Mouse (Mus musculus): ENCODE results near the gene Strada.
"Not testable (repeated sequence)": the region's sequence is repeated elsewhere in the genome, so short reads cannot be mapped to it uniquely, and the experiment has no call there.

Gene Strada

GRCm38 (mm10) chr11:106155761-106156160 is 46.2 kb downstream of the Strada start:
- DNase-seq (ENCODE audit: low read depth) = peak; percentile 50

GRCm38 (mm10) chr11:106154770-106155169 is 47.2 kb downstream of the Strada start:
- peak; percentile 30 for DNase-seq (ENCODE audit: low read depth)

GRCm38 (mm10) chr11:106154091-106154490 is 47.9 kb downstream of the Strada start:
- no peak for DNase-seq (ENCODE audit: low read depth)

GRCm38 (mm10) chr11:106152132-106152531 is 49.8 kb downstream of the Strada start:
- peak; percentile 21 for DNase-seq (ENCODE audit: low read depth)

GRCm38 (mm10) chr11:106151219-106151618 is 50.7 kb downstream of the Strada start:
- no peak for DNase-seq (ENCODE audit: low read depth)

GRCm38 (mm10) chr11:106134580-106135528 is 67.1 kb downstream of the Strada start:
- peak; percentile 34 for DNase-seq (ENCODE audit: low read depth)

- no peak for DNase-seq (ENCODE audit: low read depth)
Observed at GRCm38 (mm10) chr11:106132516-106132915, 69.5 kb downstream of the Strada start.

- no peak for DNase-seq (ENCODE audit: low read depth)
Observed at GRCm38 (mm10) chr11:106129477-106129876, 72.5 kb downstream of the Strada start.

- not testable (repeated sequence) for DNase-seq (ENCODE audit: low read depth)
Observed at GRCm38 (mm10) chr11:106126727-106127373, 75.1 kb downstream of the Strada start.

- no peak for DNase-seq (ENCODE audit: low read depth)
Observed at GRCm38 (mm10) chr11:106125827-106126226, 76.1 kb downstream of the Strada start.

- DNase-seq (ENCODE audit: low read depth) = no peak
Observed at GRCm38 (mm10) chr11:106124784-106125183, 77.2 kb downstream of the Strada start.

GRCm38 (mm10) chr11:106122736-106123135 is 79.2 kb downstream of the Strada start:
- peak; percentile 57 for DNase-seq (ENCODE audit: low read depth)

- peak; percentile 28 for DNase-seq (ENCODE audit: low read depth)
Observed at GRCm38 (mm10) chr11:106122221-106122620, 79.7 kb downstream of the Strada start.

Measured in naive thymus-derived CD4-positive, alpha-beta T cell, adult 2 months (primary cell).